Mouse (Mus musculus) liver, postnatal 0 days (tissue): ENCODE measurements at regions not wholly inside any gene's neighbourhood (a gene's known extent, or its start where the extent isn't known, plus 50 kb on each side); places are given as distances from the start of the nearest gene placed in this dataset.

Source experiments
- ATAC-seq: fragments of 200-750 bp; cut with Nextera tagmentation; 2 replicates; pipeline ENCODE4 v1.8.0; 2017; ENCODE audit warnings: mild to moderate bottlenecking, moderate library complexity
- DNase-seq: peaks from one replicate; pipeline ENCODE4 v3.0.0-alpha.2; 2016
- H3K27ac ChIP-seq: fragments of 300-500 bp; sonication (generic); 2 replicates; pipeline ENCODE4 v1.5.1; 2014; ENCODE audit warnings: antibody characterized with exemption, moderate library complexity, mild to moderate bottlenecking, low read depth
- H3K27me3 ChIP-seq: fragments of 300-500 bp; sonication (generic); 2 replicates; pipeline ENCODE4 v1.6.1; 2014; ENCODE audit warnings: low read length, control low read depth, mixed read lengths; ENCODE audit not compliant: insufficient read depth
- H3K36me3 ChIP-seq: fragments of 300-500 bp; sonication (generic); replicated peaks from 2 replicates; pipeline ENCODE4 v1.6.1; 2014; ENCODE audit warnings: mild to moderate bottlenecking, control low read depth, low read length, moderate library complexity, mixed read lengths; ENCODE audit not compliant: insufficient read depth
- H3K4me1 ChIP-seq: fragments of 300-500 bp; sonication (generic); 2 replicates; pipeline ENCODE4 v1.6.1; 2014; ENCODE audit warnings: antibody characterized with exemption, mild to moderate bottlenecking, control low read depth; ENCODE audit not compliant: insufficient read depth
- H3K4me2 ChIP-seq: fragments of 300-500 bp; sonication (generic); 2 replicates; pipeline ENCODE4 v1.6.1; 2014; ENCODE audit warnings: low read depth, mild to moderate bottlenecking, low read length, moderate library complexity, mixed read lengths
- H3K4me3 ChIP-seq: fragments of 300-500 bp; sonication (generic); 2 replicates; pipeline ENCODE4 v1.5.1; 2014; ENCODE audit warnings: low read depth, low read length
- H3K9ac ChIP-seq: fragments of 300-500 bp; sonication (generic); replicated peaks from 2 replicates; pipeline ENCODE4 v1.6.1; 2014; ENCODE audit warnings: mild to moderate bottlenecking, moderate library complexity
- H3K9me3 ChIP-seq: fragments of 300-500 bp; sonication (generic); 2 replicates; pipeline ENCODE4 v1.6.1; 2016; ENCODE audit warnings: mild to moderate bottlenecking, control low read depth, low read length, mixed read lengths
- CTCF ChIP-seq: sonication (generic); IDR thresholded peaks from 2 replicates; pipeline ENCODE4 v1.5.1; 2016; ENCODE audit warnings: antibody characterized with exemption, low read depth
- EP300 ChIP-seq: IDR thresholded peaks from 2 replicates; pipeline ENCODE4 v1.6.1; 2016; ENCODE audit warnings: antibody characterized with exemption, low read depth, mild to moderate bottlenecking
- WGBS: fragments of 180-500 bp; shearing (Covaris S2); extraction: QIAGEN DNeasy Blood & Tissue Kit; methylation state at CpG from one replicate; pipeline ENCODE4 v1.1.7; 2014; ENCODE audit not compliant: insufficient replicate concordance; 5-methylcytosine and 5-hydroxymethylcytosine counted together

DNA sequence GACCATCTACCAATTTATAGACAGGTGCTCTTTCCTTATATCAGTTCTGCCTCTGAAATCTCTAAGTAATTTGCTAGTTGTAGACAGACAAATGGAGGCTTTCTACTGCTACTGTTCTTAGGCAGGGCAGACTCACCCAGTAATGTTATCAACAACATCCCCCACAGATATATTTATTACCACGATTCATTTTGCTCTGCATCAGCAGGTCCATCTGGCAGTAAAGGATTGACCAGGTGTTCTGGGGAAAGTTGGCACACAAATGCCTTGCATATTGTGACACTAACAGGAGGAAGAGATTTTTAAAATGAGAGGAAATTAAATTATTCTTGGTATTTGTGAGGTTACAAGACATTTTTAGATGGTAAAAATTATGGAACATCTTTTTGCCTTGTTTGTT lies 627.3 kb upstream of the Tmprss15 start:
- Histone ChIP-seq H3K9ac (no peak overlapping the region), H3K4me3 (no peak overlapping the region), H3K36me3 (no peaks in the 10 kb centered on the region), H3K4me1 (no peaks in the 10 kb centered on the region), H3K27me3 (no peaks in the 10 kb centered on the region), H3K4me2 (no peak overlapping the region), H3K9me3 (no peaks in the 10 kb centered on the region), H3K27ac (no peak overlapping the region)
- DNase-seq, result no peak
- TF ChIP-seq CTCF, result no peak
- TF ChIP-seq EP300, result no peak
- WGBS, result 61% methylated on average over 1 of the region's 1 CpGs
- no peak for ATAC-seq

DNA sequence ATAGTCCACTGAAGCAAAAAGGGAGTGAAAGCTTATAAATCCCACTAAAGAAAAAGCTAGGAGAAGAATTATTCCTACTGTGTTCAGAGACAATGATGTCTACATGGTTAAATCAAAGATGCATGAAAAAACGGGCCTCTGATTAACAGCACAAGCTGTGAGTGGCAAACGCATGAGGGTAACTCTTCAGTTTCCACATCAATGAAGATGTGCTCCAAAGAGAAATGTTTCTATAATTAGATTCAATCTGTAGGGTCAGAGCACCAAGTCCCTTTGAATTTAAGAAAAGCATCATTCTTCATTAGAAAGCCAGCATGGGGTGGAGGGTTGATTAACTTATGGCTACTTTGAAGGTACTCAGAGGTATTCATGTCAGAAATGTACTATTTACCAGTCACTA lies 601.5 kb upstream of the Tmprss15 start:
- no peak overlapping the region for H3K4me3 ChIP-seq
- no peaks in the 10 kb centered on the region for H3K27me3 ChIP-seq
- no peak overlapping the region for H3K9ac ChIP-seq
- TF ChIP-seq CTCF, result no peak
- no peak for TF ChIP-seq EP300
- no peak overlapping the region for H3K27ac ChIP-seq
- no peaks in the 10 kb centered on the region for H3K9me3 ChIP-seq
- no peaks in the 10 kb centered on the region for H3K4me1 ChIP-seq
- no peak overlapping the region for H3K4me2 ChIP-seq
- WGBS, result 53% methylated on average over 2 of the region's 2 CpGs
- DNase-seq (no peak), ATAC-seq (no peak)
- H3K36me3 ChIP-seq, result no peaks in the 10 kb centered on the region

DNA sequence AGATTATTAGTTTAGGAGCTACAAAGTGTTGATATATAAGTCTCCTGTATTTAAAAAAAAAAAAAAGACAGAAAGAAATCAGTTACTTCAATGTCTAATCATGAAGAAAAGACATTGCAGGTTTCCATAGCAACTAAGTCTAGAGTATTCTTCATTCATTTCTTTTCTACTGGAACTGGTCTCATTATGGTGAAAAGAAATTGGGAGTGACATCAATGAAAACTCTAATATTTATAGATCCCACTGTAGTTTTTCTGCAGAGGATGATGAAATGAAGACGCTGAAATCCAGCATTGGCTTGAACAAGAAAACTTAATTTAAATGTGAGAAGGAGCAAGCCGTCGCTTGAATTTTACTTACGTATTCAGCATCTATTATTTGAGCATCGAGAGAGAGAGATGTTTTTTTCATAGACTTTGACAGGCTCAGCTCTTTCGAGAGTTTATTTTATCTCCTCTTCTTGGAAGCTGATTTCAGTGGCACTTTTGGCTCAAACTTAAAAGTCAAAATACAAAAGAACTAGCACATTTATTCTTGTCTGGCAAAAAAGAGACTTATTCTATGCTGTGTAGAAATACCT lies 560.4 kb upstream of the Tmprss15 start:
- DNase-seq (no peak), ATAC-seq (no peak)
- Histone ChIP-seq H3K4me3 (no peak overlapping the region), H3K36me3 (no peaks in the 10 kb centered on the region), H3K4me1 (no peaks in the 10 kb centered on the region), H3K4me2 (no peak overlapping the region), H3K9me3 (no peaks in the 10 kb centered on the region), H3K27ac (no peak overlapping the region), H3K9ac (no peak overlapping the region), H3K27me3 (no peaks in the 10 kb centered on the region)
- WGBS, result 72% methylated on average over 6 of the region's 6 CpGs
- TF ChIP-seq CTCF, result no peak
- TF ChIP-seq EP300, result no peak

DNA sequence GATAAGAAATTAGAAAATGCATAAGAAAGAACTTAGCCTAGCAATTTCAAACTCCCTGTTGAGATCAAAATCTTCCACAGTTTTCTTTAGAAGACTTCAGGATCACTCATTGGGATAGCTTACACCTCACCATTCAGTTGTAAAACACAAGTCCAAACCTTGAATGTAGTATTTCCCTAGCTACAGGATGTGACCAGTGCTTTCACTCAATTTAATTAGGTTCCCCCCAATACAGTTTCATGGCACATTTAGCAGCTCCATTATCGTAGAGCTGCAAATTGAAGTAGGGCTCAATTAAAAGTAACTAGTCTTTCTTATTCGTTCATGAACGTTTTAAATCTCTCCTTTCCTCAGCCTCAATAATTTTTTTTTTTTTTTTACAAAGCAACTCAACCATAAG lies 550.0 kb upstream of the Tmprss15 start:
- TF ChIP-seq EP300 (no peak), CTCF (no peak)
- DNase-seq, result no peak
- H3K4me1 ChIP-seq, result no peaks in the 10 kb centered on the region
- H3K4me2 ChIP-seq, result no peak overlapping the region
- no peak overlapping the region for H3K4me3 ChIP-seq
- no peaks in the 10 kb centered on the region for H3K36me3 ChIP-seq
- 75% methylated on average over 3 of the region's 3 CpGs for WGBS
- no peak overlapping the region for H3K9ac ChIP-seq
- no peak for ATAC-seq
- no peaks in the 10 kb centered on the region for H3K27me3 ChIP-seq
- no peak overlapping the region for H3K27ac ChIP-seq
- no peaks in the 10 kb centered on the region for H3K9me3 ChIP-seq

DNA sequence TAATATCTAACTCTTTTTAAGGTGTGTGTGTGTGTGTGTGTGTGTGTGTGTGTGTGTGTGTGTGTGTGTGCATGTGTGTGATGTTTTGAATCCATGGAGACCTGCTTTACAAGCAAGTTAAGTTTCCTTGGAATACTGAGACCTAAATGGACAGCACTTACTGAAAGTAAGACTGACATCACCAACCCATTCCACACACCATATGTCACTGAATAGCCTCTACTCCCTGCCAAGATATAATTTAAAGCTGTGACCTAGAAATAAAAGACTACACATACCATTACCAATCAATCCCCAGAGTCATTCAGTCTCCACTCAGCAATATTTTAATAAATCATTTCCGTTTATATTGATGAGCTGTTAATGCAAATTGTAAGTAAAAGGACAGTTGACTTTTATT lies 536.2 kb upstream of the Tmprss15 start:
- DNase-seq, result no peak
- WGBS, result 57% methylated on average over 1 of the region's 1 CpGs
- Histone ChIP-seq H3K27ac (no peak overlapping the region), H3K27me3 (no peaks in the 10 kb centered on the region), H3K4me2 (no peak overlapping the region), H3K36me3 (no peaks in the 10 kb centered on the region), H3K4me3 (no peak overlapping the region), H3K4me1 (no peaks in the 10 kb centered on the region), H3K9me3 (no peaks in the 10 kb centered on the region), H3K9ac (no peak overlapping the region)
- TF ChIP-seq EP300 (no peak), CTCF (no peak)
- no peak for ATAC-seq

DNA sequence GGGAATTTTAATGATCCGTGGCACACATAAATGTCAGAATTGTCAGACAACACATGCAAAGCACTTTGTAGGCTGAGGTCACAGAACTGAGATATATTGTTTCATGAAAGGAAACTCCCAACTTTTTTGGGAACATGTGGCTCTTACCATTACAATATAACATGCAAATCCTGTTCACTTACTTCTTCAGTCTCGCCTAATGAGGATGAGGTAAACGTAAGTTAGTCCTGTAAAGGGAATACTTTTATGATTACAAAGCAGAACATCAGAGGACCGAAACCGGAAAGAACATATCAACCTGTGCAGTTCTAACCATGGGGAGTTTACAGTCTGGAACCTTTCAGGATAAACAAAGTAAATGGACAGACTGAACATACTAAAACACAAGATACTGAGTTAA lies 520.1 kb upstream of the Tmprss15 start:
- no peak for TF ChIP-seq EP300
- no peak for TF ChIP-seq CTCF
- WGBS, result 72% methylated on average over 5 of the region's 5 CpGs
- H3K27me3 ChIP-seq, result no peaks in the 10 kb centered on the region

DNA sequence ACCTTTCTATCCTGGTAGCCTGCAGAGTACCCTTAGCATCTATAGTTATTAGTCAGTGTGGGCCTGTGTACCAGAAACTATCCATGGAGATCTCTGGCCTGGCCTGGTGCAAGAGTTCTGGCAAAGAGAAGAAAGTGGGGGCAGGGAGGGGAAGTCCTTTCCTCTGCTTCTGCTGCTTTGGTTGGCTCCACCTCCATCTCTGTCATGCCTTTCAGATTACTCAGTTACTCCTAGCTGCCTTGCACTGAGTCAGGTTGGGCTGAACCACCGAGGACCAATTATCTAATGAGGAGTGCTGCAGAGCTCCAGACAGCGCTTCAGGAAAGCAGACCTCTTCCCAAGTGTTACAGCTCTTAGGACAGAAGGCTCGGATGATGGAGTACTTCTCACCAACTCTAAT lies 500.0 kb upstream of the Tmprss15 start:
- DNase-seq, result no peak
- Histone ChIP-seq H3K4me3 (no peak overlapping the region), H3K36me3 (no peaks in the 10 kb centered on the region), H3K9me3 (no peaks in the 10 kb centered on the region), H3K4me2 (no peak overlapping the region), H3K4me1 (no peaks in the 10 kb centered on the region), H3K27me3 (no peaks in the 10 kb centered on the region), H3K9ac (no peak overlapping the region), H3K27ac (no peak overlapping the region)
- no peak for ATAC-seq
- TF ChIP-seq EP300 (no peak), CTCF (no peak)
- 47% methylated on average over 3 of the region's 3 CpGs for WGBS

More for the DNA sequence above, 520.1 kb upstream of the Tmprss15 start:
- H3K27ac ChIP-seq, result no peak overlapping the region
- no peak overlapping the region for H3K4me3 ChIP-seq
- no peaks in the 10 kb centered on the region for H3K9me3 ChIP-seq
- no peaks in the 10 kb centered on the region for H3K36me3 ChIP-seq
- H3K9ac ChIP-seq, result no peak overlapping the region
- ATAC-seq, result no peak
- no peak overlapping the region for H3K4me2 ChIP-seq
- no peak for DNase-seq
- H3K4me1 ChIP-seq, result no peaks in the 10 kb centered on the region
